Mouse (Mus musculus) cerebellum, adult 11 months (tissue): ENCODE results near the gene Dnajb14.
"Not testable (repeated sequence)": the region's sequence is repeated elsewhere in the genome, so short reads cannot be mapped to it uniquely, and the experiment has no call there.

Source experiments
- DNase-seq: peaks from one replicate; pipeline ENCODE4 v3.0.0; 2022

Gene Dnajb14

GRCm38 (mm10) chr3:137918932-137919311 is 51.4 kb downstream of the Dnajb14 start:
- no peak for DNase-seq

- DNase-seq = no peak
Measured at GRCm38 (mm10) chr3:137919398-137919797, 51.9 kb downstream of the Dnajb14 start.

GRCm38 (mm10) chr3:137920594-137920993 is 53.1 kb downstream of the Dnajb14 start:
- no peak for DNase-seq

- DNase-seq = no peak
Measured at GRCm38 (mm10) chr3:137927010-137927409, 59.5 kb downstream of the Dnajb14 start.

DNA sequence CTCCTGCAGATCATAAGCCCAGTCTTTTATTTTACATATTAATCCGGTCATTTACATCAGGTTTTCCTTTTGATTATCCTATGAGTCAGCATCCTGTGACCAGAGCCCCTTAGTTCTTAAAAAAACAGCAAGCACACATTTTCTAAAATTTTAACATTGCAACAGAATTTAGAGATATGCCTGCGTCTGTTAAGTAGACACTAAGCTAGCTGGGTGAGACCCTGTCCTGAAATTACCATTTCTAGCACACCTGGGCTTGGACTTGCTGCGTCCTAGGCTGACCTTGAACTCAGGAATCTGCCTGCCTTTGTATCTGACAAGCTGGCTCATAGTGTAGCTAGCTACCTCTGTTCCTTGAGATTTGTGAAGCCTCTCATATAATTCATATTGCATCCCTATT is 62.5 kb downstream of the Dnajb14 start:
- DNase-seq = no peak

DNA sequence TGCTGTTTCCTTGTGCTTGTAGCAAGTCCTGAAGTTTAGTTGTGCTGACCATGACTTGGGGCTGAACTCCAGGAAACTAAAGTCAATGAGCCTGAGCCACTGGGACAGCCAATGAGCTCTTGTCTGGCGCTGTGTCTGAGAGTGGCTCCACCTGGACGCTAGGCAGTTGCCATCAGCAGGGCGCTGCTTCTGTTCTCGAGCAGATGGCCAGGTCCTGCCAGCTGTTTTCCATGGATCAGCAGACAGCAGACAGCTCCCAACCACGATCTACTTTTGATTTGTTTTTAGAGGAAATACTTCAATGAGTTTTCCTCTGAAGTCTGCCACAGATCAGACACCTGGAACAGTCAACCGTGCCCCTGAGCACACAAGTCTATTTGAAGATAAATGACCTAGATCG is 65.3 kb downstream of the Dnajb14 start:
- no peak for DNase-seq

- DNase-seq = no peak
Measured at GRCm38 (mm10) chr3:137933986-137934385, 66.5 kb downstream of the Dnajb14 start.

- DNase-seq = no peak
Measured at GRCm38 (mm10) chr3:137935570-137936525, 68.4 kb downstream of the Dnajb14 start.

DNA sequence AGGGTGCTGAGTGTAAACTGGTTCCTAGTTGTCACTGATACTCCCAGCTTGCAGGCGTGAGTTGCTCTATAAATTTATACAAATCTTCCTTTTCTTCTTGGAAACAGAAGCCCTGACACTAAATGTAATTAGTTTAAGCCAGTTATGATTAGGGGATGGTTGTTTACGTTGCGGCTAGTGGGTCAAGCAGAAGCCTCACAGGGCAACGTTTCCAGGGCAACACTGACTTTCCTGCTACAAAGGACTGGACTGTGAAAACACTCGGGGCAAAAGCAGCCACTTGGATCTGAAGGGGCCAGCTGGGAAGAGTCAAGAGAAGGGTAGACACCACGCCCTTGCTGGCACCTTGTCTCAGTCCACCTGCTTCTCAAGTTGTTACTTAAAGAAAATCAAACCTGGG is 69.1 kb downstream of the Dnajb14 start:
- DNase-seq = no peak

DNA sequence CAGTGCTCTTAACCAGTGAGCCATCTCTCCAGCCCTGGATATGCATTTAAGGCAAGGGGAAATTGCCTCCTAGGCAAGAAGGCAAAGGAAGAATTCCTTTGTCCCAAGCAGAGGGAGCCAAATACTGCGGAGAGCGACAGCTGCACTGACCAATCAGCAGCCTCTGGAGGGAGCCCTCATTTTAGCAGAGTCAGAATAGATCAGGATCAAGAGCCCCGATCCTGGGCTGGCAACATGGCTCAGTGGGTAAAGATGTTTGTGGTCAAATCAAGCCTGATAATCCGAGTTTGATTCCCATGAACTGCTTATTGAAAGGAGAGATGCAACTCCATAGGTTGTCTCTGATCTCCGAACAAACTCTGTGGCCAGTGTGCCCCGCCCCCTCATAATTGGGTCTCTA is 71.1 kb downstream of the Dnajb14 start:
- DNase-seq = no peak

DNA sequence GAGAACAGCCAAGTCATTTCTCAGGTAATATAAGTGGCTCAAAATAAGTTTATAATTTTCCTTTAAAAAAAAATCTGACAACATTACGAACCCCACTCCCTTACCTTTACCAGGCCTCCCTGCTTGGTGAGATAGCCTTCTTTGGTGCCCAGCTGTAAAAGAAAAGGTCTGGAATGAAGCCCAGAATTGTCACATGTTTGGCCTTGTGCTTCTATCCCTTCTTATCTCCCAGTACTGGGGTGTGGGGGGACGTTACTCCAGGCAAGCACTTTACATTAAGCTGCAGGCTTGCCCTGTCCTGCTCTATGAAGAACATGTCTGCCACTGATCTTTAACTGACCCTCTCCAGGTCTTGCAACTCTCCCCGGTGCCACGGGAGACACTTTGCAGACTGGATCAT is 73.3 kb downstream of the Dnajb14 start:
- DNase-seq = no peak

DNA sequence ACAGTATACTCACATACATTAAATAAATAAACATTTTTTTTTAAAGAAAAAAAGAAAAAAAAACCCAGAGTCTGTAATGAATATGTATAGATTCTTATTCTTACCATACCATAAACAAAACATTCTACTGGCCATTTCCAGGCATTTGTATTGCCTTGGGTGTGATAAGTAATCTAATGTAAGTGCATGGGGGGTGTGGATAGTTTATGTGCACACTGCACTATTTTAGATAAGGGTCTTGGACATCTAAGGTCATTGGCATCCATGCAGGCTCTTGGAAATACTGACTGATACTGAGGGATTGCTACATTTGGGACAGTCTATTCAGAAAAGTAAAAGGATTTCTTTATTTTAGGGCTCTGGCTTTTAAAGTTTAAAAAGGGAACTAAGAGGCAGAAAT is 74.1 kb downstream of the Dnajb14 start:
- DNase-seq = no peak

DNA sequence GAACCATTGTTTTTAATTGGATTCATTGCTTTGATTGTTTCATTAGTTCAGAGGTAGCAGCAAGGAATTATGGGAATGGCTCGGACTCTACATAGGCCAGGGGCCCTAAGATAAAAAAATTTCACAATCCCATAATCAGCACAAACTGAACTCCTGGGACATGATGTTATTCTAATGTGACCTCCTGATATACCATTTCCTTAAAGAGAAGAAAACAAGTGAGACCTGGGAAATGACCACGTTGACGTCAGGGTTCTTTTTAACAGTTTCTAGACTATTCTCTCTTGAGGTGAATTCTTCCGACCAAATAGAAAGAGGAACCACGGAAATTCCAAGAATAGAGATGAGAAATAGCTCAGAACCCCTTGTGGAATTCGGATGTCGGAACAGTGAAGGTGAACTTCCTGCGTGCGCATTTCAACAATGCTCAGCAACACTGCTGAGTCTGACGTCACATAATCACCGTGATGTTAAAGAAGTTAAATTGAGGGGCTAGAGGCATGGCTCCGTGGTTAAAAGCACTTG is 74.7 kb downstream of the Dnajb14 start:
- DNase-seq = no peak

DNA sequence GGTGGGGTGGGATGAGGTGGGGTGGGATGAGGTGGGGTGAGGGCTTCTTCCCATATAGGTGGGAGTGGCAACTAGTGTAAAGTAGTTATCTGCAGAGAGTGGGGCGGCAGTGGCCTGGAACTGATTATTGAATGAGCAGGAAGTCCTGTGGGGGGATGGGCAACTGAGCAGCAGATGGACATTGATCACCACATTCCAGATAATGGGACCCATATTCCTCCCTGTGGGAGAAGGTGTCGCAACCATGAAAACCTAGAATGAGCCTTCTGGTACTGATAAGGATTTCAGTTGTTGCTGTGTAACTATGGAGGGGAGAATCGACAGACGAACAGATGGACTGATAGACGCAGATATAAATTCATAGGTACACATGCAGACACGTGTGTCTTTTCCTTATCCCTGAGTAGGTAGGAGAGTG is 76.3 kb downstream of the Dnajb14 start:
- DNase-seq = no peak

GRCm38 (mm10) chr3:137946827-137947226 is 79.4 kb downstream of the Dnajb14 start:
- no peak for DNase-seq

DNA sequence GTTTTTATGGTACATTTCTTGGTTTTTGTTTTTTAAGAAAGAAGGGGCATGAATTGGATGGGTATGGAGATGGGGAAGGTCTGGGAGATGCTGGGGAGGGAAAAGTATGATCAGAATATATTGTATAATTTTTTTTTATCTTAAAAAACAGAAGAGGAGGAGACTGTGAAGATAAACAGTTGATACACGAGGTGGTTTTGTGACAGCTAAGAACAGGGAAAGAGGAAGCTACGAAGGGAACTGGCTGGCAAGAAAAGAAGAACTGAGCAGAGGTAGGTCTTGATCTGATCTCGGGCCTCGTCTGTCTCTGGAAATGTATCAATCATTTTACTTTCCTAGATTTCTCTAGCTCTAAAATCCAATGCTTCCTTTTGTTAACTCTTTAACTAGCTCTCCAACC is 80.0 kb downstream of the Dnajb14 start:
- no peak for DNase-seq

DNA sequence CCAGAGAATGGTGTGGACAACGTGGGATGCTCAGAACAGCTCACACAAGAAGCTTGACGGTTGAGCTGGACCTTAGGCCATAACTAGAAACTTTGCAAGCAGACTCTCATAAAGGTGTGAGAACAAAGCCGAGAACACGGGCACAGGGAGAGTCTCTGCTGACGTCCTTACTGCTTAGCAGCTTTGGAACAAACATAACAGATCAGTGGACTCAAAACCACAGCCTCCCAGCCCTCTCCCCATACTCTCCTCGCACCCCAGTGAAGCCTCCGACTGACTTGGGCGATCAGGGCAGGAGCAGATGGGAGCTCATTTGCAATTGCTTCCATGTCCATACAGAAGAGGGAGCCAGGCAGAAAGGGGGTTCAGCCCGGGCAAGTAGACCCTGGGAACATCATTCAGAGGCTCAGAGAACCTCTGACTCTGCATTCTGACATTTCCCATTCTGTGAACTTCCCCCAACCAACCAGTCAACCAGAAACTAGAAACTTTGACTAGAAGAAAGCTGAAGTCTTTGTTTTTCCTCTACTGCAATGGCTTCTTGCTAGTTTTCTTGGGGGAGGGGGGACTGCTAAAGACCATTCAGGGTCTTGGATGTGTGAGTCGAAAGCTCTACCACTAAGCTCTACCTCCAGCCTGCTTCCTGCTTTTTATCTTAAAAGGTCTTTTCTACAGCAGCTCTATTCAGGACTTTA is 82.9 kb downstream of the Dnajb14 start:
- no peak for DNase-seq

GRCm38 (mm10) chr3:137951302-137951701 is 83.8 kb downstream of the Dnajb14 start:
- not testable (repeated sequence) for DNase-seq

GRCm38 (mm10) chr3:137951819-137952218 is 84.3 kb downstream of the Dnajb14 start:
- no peak for DNase-seq

- no peak for DNase-seq
Measured at GRCm38 (mm10) chr3:137952225-137952913, 84.9 kb downstream of the Dnajb14 start.

GRCm38 (mm10) chr3:137952914-137953880 is 85.7 kb downstream of the Dnajb14 start:
- no peak for DNase-seq
